Mouse (Mus musculus) C2C12 (cell line): ENCODE measurements at regions not wholly inside any gene's neighbourhood (a gene's known extent, or its start where the extent isn't known, plus 50 kb on each side); places are given as distances from the start of the nearest gene placed in this dataset. TPM values are rescaled to one million over a fixed set of nuclear protein-coding genes. Genes with fewer than 3 reads are reported as not detected.

Experiments
- H3K27me3 ChIP-seq: one replicate; pipeline ENCODE4 v1.6.1; 2011; ENCODE audit not compliant: control insufficient read depth, insufficient read depth, insufficient read length
- H3K36me3 ChIP-seq: one replicate; pipeline ENCODE4 v1.6.1; 2011; ENCODE audit not compliant: control insufficient read depth, insufficient read depth
- H3K4me3 ChIP-seq: one replicate; pipeline ENCODE4 v1.5.1; 2011; ENCODE audit warnings: mild to moderate bottlenecking, control low read depth; ENCODE audit not compliant: poor library complexity, insufficient read depth, severe bottlenecking
- H3K79me2 ChIP-seq: one replicate; pipeline ENCODE4 v1.6.1; 2011; ENCODE audit not compliant: control insufficient read depth, insufficient read depth
- H3K79me3 ChIP-seq: one replicate; pipeline ENCODE4 v1.6.1; 2011; ENCODE audit warnings: low read depth, control low read depth
- H3ac ChIP-seq: one replicate; pipeline ENCODE3; 2011; ENCODE audit warnings: low read depth; ENCODE audit not compliant: control insufficient read depth, insufficient read length
- CEBPB ChIP-seq: IDR thresholded peaks from one replicate; pipeline ENCODE4 v1.6.1; 2011; ENCODE audit warnings: low read depth, mild to moderate bottlenecking, control low read depth, moderate library complexity
- CTCF ChIP-seq: IDR thresholded peaks from one replicate; pipeline ENCODE4 v1.5.1; 2011; ENCODE audit not compliant: control insufficient read depth, insufficient read depth, insufficient read length
- FOSL1 ChIP-seq: IDR thresholded peaks from one replicate; pipeline ENCODE4 v1.8.0; 2011; ENCODE audit warnings: mild to moderate bottlenecking, low read length; ENCODE audit not compliant: poor library complexity, insufficient read depth, severe bottlenecking
- MAX ChIP-seq: IDR thresholded peaks from one replicate; pipeline ENCODE4 v1.6.1; 2011; ENCODE audit warnings: mild to moderate bottlenecking, control low read depth
- MYOD1 ChIP-seq: IDR thresholded peaks from one replicate; pipeline ENCODE4 v1.6.1; 2011; ENCODE audit warnings: low read depth; ENCODE audit not compliant: control insufficient read depth, insufficient read length
- MYOG ChIP-seq: IDR thresholded peaks from one replicate; pipeline ENCODE4 v1.6.1; 2011; ENCODE audit not compliant: control insufficient read depth, insufficient read length; ENCODE audit errors: extremely low read depth
- USF1 ChIP-seq: IDR thresholded peaks from one replicate; pipeline ENCODE4 v1.6.1; 2011; ENCODE audit warnings: low read depth, mild to moderate bottlenecking, control low read depth, moderate library complexity
- microRNA-seq: library from miRNA; unstranded; fragments of <30 nt; microRNA quantifications from one replicate; pipeline ENCODE4, GENCODE M21; 2019; ENCODE audit warnings: borderline microRNAs expressed

DNA sequence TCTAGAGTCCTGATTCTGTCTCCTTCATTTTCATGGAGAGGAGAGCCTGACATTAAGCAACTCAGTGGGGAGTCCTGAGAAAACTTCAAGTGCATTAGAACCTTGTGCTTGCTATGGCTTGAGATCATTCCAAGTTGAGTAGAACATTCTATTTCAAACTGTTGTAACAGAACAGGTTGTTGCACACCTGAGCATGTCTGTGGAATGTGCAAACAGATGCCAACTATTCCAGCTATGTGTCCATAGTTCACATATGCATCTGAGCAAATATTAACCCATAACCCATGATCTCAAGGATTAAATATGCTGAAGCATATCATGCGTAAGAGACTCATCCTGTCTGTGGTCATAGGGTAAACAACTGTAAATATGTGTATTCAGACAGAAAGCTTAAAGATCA lies 68.5 kb upstream of the Egfr start:
- Histone ChIP-seq H3ac (no peak overlapping the region), H3K36me3 (no peaks in the 10 kb centered on the region), H3K79me2 (no peaks in the 10 kb centered on the region), H3K79me3 (no peaks in the 10 kb centered on the region), H3K27me3 (no peaks in the 10 kb centered on the region), H3K4me3 (no peak overlapping the region)
- no peak for TF ChIP-seq CEBPB
- TF ChIP-seq MAX, result no peak
- no peak for TF ChIP-seq FOSL1
- TF ChIP-seq USF1, result no peak
- TF ChIP-seq MYOG, result no peak
- no peak for TF ChIP-seq MYOD1
- TF ChIP-seq CTCF, result no peak

DNA sequence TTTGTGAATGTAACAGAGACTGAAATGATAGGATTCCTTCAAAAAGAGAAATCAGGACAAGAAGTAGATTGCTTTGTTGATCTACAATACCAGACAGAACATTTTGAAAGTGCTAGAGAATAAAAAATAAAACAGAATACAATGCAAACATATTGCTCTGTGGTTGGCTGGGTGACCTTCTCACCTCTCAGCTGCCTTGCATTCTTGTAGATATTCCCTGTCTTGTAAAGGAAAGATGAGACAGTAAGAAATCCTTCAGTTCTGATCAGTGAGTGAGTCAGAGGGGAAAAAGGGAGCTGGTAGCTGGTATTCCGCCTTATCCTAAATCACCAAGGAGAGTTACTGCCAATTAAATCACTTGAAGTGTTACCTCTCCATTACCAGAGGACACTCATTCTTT lies 56.4 kb upstream of the Egfr start:
- Histone ChIP-seq H3K79me3 (no peaks in the 10 kb centered on the region), H3K36me3 (no peaks in the 10 kb centered on the region), H3K4me3 (no peak overlapping the region), H3K27me3 (no peaks in the 10 kb centered on the region), H3K79me2 (no peaks in the 10 kb centered on the region), H3ac (no peak overlapping the region)
- TF ChIP-seq MYOD1 (no peak), CEBPB (no peak), CTCF (no peak), MYOG (no peak), USF1 (no peak), MAX (no peak), FOSL1 (no peak)

DNA sequence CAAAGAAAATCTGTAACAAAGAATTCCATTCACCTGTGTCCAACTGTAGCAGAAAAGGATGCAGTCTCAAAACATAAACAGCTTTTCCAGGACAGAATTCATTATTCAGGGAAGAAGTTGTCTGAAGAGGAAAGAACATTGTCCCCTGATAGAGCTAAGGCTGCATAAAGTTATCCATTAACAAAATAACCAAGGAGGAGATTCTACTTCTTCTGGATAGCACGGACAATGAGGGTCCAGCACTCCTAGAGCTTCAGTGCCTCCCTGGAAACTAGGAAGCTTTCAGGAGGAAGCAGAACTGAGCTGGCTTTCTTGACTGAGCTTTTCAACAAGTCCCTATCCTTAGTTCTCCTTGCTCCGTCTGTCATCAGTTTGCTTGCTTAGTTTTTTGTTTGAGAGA lies 55.2 kb upstream of the Egfr start:
- Histone ChIP-seq H3K4me3 (no peak overlapping the region), H3K36me3 (no peaks in the 10 kb centered on the region), H3K79me3 (no peaks in the 10 kb centered on the region), H3K27me3 (no peaks in the 10 kb centered on the region), H3K79me2 (no peaks in the 10 kb centered on the region), H3ac (no peak overlapping the region)
- TF ChIP-seq CTCF (no peak), CEBPB (no peak), FOSL1 (no peak), MAX (no peak), MYOG (no peak)

DNA sequence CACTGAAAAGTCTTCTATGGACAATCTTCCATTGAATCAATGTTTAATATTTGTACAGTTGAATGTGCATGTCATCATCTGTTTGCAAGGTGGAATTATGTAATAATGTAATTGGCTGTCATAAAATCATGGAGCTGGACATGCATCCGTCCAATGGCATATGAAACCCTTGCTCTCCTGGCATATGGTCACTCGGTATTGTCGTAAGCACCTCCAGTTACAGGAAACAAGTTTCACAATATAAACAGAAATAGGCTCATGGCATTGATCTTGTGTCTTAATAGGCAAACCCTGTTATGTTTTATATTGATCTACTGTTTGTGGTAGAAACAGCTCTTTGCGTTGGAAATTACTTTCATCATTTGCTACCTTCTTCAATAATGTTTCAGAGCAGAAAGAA lies 50.2 kb upstream of the Egfr start:
- H3K27me3 ChIP-seq, result no peaks in the 10 kb centered on the region
- no peaks in the 10 kb centered on the region for H3K79me3 ChIP-seq
- no peaks in the 10 kb centered on the region for H3K79me2 ChIP-seq
- no peak for TF ChIP-seq CEBPB
- no peak for TF ChIP-seq MYOD1
- TF ChIP-seq USF1, result no peak
- no peak for TF ChIP-seq FOSL1
- TF ChIP-seq MYOG, result no peak
- TF ChIP-seq MAX, result no peak
- no peak for TF ChIP-seq CTCF
- no peak overlapping the region for H3K4me3 ChIP-seq
- H3K36me3 ChIP-seq, result no peaks in the 10 kb centered on the region
- H3ac ChIP-seq, result no peak overlapping the region

Small RNA genes lying in the stretch of these regions (microRNA-seq; reads per million reads assigned to microRNA genes)
- gene Gm24714, result not detected
